Mouse (Mus musculus): ENCODE results near the gene Tnfrsf11a.

DNA sequence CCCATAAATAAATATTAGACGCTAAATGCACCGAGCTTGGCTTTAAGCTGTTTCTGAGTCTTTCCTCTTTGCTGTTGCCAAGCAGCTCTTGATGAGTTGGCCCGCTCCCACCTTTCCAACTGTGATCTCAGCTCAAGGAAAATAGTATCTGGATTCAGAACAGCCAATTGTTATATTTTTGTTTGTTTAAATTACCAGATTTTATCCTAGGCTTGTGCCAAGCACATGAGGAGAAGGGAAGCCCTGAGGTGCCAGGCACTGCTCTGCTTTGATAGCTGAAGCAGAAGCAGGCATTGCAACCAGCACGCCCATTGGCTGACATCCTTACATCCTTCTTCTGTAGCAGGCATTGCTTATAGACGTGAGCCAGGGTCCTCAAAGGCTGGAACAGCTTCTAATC is 114.5 kb downstream of the Tnfrsf11a start:
- no peak for TF ChIP-seq CTCF (IDR thresholded peaks at IDR 0.05; ENCODE audit: extremely low read depth, insufficient read depth, insufficient read length, insufficient replicate concordance)
- no peak for TF ChIP-seq POLR2A (IDR thresholded peaks at IDR 0.05; ENCODE audit: low read depth, low read length)
